Mouse (Mus musculus): Measurements from ENCODE around the gene Tcte2. TPM values are rescaled to one million over a fixed set of nuclear protein-coding genes. Genes with fewer than 3 reads are reported as not detected.
"Not testable (repeated sequence)": the region's sequence is repeated elsewhere in the genome, so short reads cannot be mapped to it uniquely, and the experiment has no call there.

Gene Tcte2
- total RNA-seq (2021) = 10 to 100 TPM; 18.9 to 22.3 TPM

DNA sequence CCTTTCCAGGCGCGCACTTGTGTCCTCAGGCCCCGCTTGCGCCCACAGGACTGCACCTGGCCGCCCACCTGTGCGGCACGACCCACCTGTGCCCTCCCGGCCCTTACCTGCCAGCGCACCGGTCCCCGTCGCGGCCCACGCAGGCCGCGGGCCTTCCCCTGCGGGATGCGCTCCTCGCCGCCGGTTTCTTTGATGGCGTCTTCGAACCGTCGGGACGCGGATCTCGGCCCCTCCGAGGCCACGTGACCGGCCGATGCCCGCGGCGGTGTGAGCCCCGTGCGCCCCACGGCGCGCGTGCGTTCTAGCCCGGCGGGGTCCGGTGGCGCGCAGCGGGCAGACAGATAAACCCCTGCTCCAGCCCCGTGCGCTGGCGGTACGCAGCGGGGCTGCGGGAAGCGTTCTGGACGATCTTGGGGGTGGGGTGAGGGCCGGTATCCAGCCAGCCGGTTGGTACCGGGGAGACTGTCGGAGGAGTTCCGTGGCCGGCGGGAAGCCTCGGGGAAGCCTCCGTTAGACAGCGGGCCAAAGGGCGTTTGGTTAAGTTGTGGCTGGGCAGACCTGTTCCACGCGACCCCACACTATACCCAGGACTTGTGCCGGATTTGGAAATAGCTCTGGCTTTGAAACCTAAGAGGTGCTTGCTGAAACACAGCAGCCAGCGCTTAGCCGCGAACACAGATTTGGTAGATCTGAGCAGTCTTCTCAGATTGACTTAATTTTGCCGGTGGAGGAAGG is at the start of gene Tcte2:
Gene Tcte2 (minus strand): TSS at position 647 of the 735 bp plus-strand sequence.
- peak in 1 of 2 experiments; percentile 47 for DNase-seq (ENCODE audit: extremely low spot score in 1 of 2, low spot score in 1 of 2)

DNA sequence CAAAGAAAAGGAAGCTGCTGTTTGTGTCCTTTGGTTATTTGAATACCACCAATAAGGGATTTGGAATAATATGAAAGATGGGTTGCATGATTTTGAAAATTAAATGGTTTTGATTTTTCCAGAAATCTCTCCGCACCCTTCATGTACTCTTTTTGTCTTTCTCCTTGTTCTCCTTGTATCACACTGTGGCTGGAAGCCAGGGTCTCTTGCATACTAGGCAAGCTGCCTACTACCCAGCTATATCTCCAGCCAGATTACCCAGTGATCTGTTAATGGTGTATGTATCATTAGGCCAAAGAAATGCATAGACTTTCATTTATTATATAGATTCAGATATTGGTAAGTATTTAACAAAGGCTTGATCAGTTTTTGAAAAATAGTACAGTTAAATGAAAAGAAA is 44.4 kb upstream of the Tcte2 start:
- DNase-seq (ENCODE audit: extremely low spot score in 1 of 2, low spot score in 1 of 2) = no peak

DNA sequence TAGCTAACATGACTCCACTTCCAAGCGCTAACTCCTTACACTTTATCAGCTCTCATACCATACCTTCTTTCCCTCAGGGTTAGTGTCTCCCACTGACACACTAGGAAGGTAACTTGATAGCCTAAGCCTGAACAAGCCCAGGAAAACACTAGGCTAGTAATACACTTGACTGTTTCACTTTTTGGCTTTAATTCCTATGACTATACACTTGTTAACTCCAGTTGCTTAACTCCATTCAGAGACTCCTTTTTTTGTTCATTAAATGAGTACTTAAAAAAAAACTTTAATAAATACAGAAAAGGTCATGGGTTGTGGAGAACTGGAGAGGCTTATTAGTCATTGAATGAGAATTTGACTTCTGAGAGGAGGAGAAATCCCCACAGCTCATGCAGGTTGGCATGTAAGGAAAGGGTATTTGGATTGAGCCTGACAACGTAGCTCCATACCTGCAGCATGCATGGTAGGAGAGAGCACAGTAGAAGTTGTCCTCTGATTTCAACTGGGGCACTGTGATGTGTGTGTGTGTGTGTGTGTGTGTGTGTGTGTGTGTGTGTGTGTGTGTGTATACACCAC is 41.3 kb upstream of the Tcte2 start:
- no peak for DNase-seq (ENCODE audit: extremely low spot score in 1 of 2, low spot score in 1 of 2)

DNA sequence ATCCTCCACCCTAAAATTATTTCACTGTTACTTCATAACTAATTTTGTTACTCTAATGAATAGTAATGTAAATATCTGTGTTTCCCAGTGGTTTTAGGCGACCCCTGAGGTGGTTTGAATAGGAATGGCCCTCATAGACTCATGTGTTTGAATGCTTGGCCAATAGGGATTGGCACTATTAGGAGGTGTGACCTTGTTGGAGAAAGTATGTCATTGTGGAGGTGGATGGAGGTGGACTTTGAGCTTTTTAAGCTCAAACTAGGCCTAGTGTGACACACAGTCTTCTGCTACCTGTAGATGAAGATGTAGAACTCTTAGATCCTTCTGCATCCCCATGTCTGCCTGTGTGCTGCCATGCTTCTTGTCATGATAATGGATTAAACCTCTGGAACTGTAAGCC is 36.1 kb upstream of the Tcte2 start:
- no peak for DNase-seq (ENCODE audit: extremely low spot score in 1 of 2, low spot score in 1 of 2)

DNA sequence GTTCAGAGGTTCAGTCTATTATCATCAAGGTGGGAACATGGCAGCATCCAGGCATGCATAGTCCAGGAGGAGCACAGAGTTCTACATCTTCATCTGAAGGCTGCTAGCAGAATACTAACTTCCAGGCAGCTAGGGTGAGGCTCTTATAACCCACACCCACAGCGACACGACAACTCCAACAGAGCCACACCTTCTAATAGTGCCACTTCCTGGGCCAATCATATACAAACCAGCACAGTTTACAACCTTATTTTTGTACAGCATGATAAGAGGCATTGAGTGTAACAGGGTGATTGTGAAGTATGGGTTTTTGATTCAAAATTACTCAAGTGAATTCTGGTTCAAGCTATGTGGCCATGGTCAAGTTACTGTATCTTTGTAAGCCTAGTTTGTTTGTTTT is 28.4 kb upstream of the Tcte2 start:
- not testable (repeated sequence) for DNase-seq (ENCODE audit: extremely low spot score in 1 of 2, low spot score in 1 of 2)

DNA sequence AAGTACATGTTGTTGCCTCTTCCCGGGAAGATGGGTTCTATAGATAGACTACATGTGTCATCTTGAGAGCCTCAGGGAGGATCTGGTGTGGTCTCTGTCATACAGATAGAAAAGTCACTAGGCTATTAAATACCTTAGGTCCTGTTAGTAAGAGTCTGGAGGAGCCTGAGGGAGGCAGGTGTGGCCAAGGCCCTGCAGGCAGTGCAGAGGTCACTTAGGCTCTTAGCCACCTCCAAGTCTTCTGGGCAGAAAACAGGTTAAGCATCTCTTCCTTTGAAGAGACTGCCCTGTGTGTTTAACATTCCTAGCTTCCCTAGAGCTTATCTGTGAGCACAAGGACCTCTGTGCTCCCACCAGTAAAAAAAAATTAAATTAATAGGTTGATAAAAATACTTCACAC is 21.8 kb upstream of the Tcte2 start:
- DNase-seq (ENCODE audit: extremely low spot score in 1 of 2, low spot score in 1 of 2) = no peak

DNA sequence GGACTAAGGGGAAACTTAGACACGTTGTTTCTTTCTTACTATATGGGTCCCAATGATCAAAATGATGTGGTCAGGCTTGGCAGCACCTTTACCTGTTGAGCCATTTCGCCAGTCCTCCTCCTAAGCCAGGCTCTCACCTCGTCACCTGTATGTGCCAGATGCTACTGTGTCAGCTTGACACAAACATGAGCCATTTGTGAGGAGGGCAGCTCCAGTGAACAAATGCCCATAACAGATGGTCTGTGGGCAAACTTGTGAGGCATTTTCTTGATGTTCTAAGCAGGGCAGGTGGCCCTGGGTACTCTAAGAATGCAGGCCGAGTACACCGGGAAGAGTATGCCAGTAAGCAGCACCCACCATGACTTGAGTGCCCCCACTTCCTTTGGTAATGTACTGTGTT is 20.3 kb upstream of the Tcte2 start:
- no peak for DNase-seq (ENCODE audit: extremely low spot score in 1 of 2, low spot score in 1 of 2)

DNA sequence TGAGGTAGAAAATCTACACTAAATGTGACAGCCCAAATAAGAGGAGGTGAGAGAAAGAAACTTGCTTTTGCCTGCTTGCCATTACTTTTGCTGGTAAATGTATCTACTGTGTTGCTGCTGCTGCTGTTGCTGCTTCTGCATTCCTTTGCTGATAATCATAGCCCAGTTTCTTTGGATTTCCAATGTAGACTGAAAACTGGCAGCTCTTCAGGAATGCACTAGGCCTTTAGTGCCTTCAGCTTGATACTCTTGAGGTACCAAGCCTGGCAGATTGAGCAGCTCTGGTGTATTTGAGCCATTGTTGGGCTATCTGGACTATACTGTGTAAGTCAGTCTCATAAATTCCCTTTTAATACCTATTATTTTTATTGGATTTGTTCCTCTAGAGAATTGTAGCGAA is 17.2 kb upstream of the Tcte2 start:
- no peak for DNase-seq (ENCODE audit: extremely low spot score in 1 of 2, low spot score in 1 of 2)

DNA sequence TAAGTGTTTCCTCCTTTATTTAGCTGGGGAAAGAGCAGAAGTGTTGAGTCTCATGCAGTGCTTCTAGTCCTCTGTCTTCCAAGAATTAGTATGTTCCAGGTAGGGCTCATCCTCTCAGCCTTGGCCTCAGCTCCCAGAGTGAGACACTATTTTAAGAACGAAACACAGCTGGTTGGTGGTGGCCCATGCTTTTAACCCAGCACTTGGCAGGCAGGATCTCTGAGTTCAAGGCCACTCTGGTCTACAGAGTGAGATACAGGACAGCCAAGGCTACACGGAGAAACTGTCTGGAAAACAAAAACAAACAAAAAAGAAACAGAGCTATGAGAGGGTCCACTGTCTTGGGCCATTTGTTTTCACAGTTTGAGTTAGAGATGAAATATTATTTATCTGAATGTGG is 16.1 kb upstream of the Tcte2 start:
- DNase-seq (ENCODE audit: extremely low spot score in 1 of 2, low spot score in 1 of 2) = no peak

DNA sequence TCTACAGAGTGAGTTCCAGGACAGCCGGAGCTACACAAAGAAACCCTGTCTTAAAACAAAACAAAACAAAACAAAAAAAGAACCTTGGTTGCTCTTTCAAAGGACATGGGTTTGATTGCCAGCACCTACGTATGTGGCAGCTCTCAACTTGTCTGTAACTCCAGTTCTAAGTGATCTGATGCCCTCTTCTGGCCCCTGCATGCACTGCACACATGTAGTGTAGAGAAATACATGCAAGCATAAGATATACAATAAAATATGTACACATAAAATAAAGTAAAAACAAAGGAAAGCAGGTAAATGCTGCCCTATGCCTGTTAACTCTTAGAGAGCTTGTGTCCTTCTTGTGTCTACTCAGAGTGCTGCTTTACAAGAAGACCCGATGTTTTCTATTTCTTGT is 7.6 kb upstream of the Tcte2 start:
- DNase-seq (ENCODE audit: extremely low spot score in 1 of 2, low spot score in 1 of 2) = peak in 1 of 2 experiments; percentile 33

DNA sequence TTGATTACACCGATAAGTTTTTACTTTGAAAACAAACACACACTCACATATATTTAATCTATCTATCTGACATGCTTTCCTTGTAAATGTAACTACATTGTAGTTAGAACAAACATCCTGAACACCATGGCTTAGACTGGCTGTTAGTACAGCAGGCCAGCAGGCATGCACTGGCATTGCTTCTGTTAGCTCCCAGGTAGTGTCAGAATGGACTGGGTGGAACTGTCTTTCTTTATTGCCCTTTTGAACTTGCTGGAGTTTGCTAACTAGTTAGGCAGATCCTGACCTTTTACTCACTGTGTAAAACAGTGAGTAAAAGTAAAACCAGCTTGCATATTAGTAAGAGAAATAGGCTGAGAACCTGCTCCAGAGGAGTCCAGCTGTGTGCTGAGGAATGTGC is 6.9 kb upstream of the Tcte2 start:
- no peak for DNase-seq (ENCODE audit: extremely low spot score in 1 of 2, low spot score in 1 of 2)

DNA sequence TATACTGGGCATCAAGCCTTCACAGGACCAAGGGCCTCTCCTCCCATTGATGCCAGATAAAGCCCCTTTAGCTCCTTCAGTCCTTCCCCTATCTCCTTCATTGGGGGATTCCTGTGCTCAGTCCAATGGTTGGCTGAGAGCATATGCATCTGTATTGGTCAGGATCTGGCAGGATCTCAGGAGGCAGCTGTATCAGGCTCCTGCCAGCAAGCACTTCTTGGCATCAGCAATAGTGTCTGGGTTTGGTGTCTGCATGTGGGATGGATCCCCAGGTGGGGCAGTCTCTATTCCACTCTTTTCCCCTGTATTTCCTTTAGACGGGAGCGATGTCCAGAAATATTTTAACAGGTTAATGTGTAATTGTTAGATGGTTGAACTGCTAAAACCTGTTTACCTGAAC is 3.3 kb upstream of the Tcte2 start:
- not testable (repeated sequence) for DNase-seq (ENCODE audit: extremely low spot score in 1 of 2, low spot score in 1 of 2)

DNA sequence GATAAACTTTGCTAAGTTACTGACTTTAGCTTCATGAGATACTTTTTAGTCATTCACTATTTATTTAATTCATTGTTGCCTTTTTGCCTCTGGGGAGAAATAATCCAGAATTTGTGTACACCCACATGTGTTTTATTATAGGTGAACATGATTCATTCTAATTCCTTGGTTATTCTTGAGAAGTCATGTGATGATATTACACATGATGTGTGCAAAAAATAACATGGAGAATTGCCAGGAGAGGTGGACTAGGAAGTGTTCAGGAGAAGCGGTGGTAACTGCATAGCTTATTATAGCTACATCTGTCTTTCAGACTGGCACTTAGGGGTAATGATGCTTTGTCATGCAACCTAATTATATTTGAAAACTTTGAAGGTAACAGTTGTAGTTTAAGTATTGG is 2.2 kb upstream of the Tcte2 start:
- no peak for DNase-seq (ENCODE audit: extremely low spot score in 1 of 2, low spot score in 1 of 2)

DNA sequence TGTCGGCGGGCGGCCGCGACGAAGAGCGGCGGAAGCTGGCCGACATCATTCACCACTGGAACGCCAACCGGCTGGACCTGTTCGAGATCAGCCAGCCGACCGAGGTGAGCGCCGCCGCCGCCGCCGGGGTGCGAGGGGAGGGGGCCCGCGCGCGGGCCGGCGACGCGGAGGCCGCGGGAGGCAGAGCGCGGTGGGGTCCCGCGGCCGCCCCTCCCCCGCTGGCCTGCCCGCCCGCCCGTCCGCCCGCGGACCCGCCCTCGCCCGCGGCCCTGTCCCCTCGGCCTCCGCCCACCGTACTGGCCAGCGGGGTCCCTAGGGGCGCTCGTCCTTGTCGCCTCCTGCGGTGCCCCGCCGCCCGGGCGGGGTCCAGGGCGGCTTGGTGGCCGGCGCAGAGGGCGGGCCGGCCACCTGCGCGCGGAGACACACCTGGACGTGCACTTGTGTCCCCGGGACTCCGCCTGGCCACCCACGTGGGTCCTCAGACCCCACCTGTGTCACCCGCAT is 898 bp downstream of the Tcte2 start:
- DNase-seq (ENCODE audit: extremely low spot score in 1 of 2, low spot score in 1 of 2) = no peak

DNA sequence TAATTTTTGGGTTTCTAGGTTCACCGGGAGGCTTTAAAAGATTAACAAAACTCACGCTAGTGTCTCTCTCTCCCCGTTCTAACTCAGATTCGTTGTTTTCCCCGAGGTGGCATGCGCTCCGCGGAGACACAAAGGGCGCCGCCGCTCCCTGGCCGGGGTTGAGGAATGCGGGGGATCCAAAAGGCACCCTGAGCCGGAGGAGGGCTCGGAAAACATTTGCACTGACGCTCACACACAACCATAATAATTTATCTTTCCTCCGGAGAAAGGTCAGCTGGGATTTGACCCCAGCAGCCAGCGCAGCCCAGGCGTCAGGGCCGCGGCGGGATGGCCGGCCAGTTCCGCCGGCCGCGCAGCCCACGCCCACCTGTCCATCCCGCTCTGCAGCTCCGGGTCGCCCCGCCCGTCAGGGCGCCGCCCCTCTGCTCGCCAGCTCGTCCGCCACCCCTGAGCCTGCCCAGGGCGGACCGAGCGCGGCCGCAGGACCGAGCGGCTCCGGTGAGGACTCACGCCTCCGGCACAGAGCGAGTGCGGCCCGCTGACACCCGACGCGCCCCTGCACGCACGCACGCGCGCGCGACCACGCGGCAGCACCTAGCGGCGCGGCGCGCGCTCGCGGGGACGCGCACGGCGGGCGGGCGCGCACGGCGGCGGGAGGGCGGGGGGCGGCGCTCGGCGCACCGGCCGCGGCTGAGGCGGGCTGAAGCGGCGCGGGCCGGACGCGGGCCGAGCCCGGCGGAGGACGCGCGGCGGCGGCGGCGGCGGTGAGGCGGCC is 1.6 kb downstream of the Tcte2 start, which contains the start of gene Afdn:
Gene Afdn (plus strand): TSS at position 687 of the 775 bp plus-strand sequence.
- DNase-seq (ENCODE audit: extremely low spot score in 1 of 2, low spot score in 1 of 2) = peak; percentile 69 to 77

DNA sequence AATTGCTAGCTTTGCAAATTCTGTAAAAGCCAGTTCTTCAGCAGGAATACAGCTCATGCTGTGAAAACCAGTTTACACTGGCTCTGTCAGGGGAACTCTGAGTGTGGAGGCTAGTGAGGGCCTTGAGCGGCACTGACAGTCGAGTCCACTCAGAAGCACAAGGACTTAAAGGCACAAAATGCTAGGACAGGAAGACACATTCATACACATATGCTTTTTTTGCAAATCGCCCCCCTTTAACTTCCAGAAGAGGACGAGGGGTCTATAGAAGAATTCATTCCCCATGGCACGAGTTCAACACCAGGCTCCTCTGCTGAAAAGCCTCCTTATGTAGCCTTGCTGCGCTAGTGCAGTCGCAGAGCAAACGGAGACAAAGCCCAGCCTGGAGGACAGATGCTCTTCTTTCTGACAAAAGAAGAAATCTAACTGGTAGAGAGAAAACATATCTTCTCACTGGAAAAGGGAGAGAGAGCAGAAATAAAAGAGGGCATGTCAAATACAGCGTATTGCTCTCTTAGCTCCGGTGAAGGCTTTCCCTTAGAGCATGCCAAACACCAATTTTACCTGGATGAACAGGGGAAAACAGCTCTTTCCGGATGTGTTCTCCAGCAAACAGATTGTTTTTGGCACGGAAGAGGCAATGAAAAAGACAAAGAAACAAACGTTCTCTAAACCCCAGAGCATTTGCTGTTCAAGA is 2.3 kb downstream of the Tcte2 start:
- DNase-seq (ENCODE audit: extremely low spot score in 1 of 2, low spot score in 1 of 2) = peak in 1 of 2 experiments; percentile 19

DNA sequence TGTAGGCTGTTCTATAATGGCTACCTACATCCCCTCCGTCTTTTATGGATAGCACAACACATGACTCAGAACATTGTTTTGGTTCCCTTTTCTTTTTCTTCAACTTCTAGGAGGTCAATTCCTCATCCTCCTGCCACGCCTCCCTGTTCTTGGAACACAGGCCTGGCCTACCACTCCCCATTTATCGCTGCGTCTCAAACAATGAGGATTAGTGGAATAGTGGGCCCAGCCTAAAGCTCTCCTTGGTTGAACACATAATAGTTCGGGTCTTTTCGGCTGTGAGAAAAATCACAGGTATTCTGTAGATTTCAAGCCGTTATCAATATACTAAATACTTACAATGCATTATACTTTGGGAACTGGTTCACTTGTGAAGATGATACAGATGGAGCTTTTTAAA is 3.0 kb downstream of the Tcte2 start:
- DNase-seq (ENCODE audit: extremely low spot score in 1 of 2, low spot score in 1 of 2) = no peak

DNA sequence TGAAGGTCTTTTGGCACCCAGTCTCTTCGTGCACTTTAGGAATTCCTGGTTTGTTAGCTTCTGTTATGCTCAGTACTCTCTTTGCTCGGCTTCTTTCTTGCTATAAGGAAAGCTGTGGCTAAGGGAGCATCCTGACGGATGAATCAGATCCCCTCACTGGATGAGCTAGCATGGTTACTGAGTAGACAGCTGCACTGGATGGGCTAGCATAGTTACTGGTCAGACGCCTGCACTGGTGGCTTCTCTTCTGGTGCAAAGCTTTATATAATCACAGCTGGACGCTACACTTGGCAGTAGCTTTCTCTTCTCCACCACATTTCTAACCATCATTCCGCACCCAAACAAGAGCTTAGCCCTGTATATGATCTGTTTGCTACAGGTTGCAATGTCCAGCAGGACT is 6.7 kb downstream of the Tcte2 start:
- DNase-seq (ENCODE audit: extremely low spot score in 1 of 2, low spot score in 1 of 2) = no peak

DNA sequence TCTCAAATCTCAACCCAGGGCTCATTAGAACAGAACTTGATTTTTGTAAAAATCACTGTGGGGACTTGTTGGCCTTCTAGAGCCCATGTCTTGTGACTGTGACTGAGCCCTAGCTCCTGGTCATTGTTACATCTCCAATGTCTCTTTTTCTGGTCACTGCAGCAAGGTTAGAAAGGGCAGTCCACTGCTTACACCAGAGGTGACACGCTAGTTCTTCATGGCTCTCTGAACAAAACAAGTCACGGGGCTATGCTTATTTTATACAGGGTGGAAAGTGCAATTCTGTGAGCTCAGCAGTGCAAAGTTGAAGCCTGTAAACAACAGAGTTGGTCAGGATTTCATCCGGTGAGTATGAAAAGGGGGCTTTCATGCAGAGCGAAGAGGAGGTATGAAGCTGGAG is 7.7 kb downstream of the Tcte2 start:
- no peak for DNase-seq (ENCODE audit: extremely low spot score in 1 of 2, low spot score in 1 of 2)

DNA sequence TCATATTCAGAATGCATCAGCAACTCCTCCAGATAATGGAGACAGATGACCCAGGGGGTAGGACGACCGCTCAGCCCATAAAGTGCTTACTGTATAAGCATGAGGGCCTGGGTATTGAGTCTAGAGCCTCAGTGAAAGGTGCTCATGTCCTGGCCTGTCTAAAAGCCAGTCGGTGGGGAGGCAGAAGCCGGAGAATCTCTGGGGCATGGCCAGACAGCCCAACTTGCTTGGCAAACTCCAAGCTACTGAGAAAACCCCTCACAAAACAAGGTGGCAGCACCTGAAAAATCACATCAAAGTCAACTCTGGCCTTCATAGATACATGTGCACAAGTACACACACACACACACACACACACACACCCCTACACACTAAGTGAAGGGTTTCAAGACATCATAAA is 12.6 kb downstream of the Tcte2 start:
- DNase-seq (ENCODE audit: extremely low spot score in 1 of 2, low spot score in 1 of 2) = no peak

DNA sequence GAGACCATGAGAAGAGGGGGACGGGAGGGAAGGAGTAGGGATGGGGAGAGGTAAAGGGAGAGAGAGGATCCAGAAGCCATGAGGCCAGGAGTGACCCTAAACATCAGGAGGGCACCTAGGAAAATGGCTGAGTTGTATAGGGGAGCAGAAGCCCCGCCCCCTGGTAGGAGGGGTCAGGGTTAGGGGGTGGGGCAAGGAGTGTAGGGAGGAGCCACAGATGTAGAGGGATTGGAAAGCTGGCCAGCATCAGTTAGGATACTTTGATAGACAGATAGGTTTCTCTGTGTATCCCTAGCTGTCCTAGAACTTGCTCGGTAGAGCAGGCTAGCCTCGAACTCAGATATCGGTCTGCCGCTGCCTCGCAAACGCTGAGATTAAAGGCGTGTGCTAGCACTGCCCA is 13.9 kb downstream of the Tcte2 start:
- DNase-seq (ENCODE audit: extremely low spot score in 1 of 2, low spot score in 1 of 2) = no peak

All from layer of hippocampus, postnatal 25 days (tissue).